Mouse (Mus musculus) naive thymus-derived CD4-positive, alpha-beta T cell, adult 2 months (primary cell): Measurements from ENCODE around the gene Calr.
A peak's percentile ranks its signal among the peaks of the same experiment; 100 is the strongest.
"Not testable (repeated sequence)": the region's sequence is repeated elsewhere in the genome, so short reads cannot be mapped to it uniquely, and the experiment has no call there.

ENCODE experiments used
- DNase-seq: peaks from one replicate; pipeline ENCODE4 v3.0.0-alpha.2; 2011; ENCODE audit warnings: low read depth

The Calr gene

GRCm38 (mm10) chr8:84844397-84845070 lies 2.2 kb downstream of the Calr start:
- peak; percentile 39 for DNase-seq

DNA sequence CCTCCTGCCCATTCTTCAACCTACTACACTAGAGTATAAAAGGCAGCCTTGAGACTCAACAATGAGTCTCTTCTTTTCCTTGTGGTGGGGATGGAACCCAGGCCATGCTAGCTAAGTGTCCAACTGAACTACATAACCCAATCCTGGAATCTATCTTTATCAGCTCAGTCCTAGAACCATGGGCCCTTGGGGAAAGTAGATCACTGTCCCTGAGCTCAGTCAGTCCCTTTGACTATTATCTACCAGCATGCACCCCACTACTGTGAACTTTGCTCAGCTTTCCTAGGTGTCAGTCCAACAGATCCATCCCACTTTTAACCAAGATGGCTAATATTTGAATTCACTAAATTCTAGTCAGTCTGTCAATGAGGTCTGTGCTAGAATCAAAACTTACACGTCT lies 5.2 kb downstream of the Calr start:
- no peak for DNase-seq

GRCm38 (mm10) chr8:84840248-84840999 lies 6.3 kb downstream of the Calr start, which contains the start of gene Rad23a:
Gene Rad23a (minus strand): TSS chr8:84840665.
- peak; percentile 97 for DNase-seq

DNA sequence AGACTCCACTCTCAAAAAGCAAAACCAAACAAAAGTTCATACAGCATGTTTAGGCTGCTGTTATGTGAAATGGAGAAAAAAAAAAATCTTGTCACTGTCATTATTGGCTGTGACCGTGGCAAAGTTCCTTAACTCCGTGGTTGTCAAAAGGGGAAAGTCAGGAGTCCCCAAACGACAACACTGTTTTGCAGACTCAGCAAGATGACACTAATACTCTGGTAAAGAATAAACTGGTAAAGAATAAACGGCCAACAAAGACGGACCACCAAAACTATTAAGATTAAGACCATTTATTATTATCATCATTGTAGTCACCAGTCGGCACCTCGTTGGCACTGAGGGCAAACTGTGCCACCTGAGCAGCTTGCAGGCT lies 6.9 kb downstream of the Calr start:
- DNase-seq: no peak

GRCm38 (mm10) chr8:84839411-84839810 lies 7.3 kb downstream of the Calr start:
- no peak for DNase-seq

GRCm38 (mm10) chr8:84838513-84838912 lies 8.2 kb downstream of the Calr start:
- no peak for DNase-seq

GRCm38 (mm10) chr8:84837912-84838470 lies 8.7 kb downstream of the Calr start:
- DNase-seq: no peak

DNA sequence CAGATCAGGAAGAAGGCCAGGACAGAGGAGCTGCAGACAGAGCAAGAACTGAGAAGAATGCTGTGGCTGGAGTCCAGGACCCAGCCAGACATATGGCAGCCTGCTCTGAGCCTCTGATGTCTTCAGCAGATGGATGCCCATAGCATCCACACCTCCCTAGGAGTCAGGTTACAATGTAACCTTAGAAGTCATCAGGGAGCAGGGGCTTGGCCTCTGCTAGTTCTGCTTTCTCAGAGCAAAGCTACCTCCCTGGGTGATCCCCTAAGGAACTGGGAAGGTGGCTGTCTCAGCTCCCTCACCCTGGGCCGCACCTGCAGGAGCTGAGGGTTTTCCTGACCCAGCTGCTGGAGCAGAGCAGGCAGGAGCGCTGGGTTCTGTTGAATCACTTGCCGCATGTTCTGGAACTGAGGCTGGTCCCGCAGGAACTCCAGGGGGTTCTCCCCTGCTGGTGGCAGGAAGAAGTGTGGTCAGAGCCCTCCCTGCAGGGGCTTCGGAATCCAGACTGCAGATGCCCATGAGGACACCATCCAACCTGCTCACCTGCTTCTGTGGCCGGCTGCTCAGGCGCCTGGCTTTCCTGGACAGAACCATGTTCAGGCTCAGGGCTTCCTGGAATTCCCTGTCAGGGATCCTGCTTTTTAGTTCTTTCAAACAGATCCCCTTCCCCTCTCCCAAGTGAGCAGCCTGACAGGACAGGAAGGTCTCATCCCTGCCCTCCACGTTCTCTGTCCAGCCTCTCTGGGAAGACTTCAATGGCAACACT lies 9.4 kb downstream of the Calr start:
- DNase-seq: no peak

- DNase-seq: no peak
Observed at GRCm38 (mm10) chr8:84834866-84835855, 11.6 kb downstream of the Calr start.

DNA sequence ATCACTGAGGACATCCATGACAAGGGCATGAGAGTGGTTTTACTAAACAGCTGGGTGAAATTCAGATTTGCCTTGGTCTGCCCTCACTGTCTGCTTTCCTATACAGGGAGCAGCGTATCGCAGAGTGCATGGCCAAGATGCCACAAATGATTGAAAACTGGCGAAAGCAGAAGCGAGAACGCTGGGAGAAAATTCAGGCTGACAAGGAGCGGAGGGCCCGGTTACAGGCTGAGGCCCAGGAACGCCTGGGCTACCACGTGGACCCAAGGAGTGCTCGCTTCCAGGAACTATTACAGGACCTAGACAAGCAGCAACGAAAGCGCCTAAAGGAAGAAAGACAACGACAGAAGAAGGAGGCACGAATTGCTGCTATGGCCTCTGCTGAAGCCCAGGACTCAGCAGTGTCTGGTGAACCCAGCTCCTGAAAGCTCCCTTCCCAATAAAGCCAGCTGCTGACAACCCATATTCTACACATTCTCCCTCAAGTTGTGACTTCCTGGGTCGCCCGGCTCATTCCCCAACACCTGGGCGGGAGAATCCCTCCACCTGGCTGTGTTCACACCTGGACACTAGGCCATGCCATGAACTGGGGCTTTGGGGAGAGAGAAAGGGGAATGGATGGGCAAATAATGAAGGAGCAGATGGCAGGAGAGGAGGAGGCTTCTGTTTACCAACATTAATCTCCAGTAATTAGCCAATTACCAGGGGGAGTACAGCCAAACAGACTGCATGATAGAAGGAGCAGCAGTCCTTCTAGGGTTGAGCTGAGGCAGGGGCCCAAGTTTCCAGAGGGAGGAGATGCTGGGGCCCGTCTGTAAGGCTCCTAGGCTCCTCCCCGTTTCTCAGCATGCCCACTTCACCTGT lies 12.5 kb downstream of the Calr start:
- DNase-seq: no peak

GRCm38 (mm10) chr8:84832759-84833742 lies 13.7 kb downstream of the Calr start:
- DNase-seq: no peak

- peak; percentile 89 for DNase-seq
Observed at GRCm38 (mm10) chr8:84832034-84832717, 14.6 kb downstream of the Calr start.

- DNase-seq: peak; percentile 79
Observed at GRCm38 (mm10) chr8:84831490-84831889, 15.2 kb downstream of the Calr start, which contains the start of gene Gadd45gip1. Gene Gadd45gip1 (plus strand): TSS chr8:84831522.

DNA sequence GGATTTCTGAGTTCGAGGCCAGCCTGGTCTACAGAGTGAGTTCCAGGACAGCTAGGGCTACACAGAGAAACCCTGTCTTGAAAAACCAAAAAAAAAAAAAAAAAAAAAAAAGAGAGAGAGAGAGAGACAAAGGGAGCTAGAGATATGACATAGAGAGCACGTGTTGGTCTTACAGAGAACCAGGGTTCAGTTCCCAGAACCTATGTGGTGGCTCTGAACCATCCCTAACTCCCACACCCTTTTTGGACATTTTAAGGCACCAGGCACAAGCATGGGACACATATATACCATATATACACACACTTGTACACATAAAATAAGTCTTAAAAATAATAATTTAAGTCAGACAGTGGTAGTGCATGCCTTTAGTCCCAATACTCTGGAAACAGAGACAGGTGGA lies 20.2 kb downstream of the Calr start:
- DNase-seq: not testable (repeated sequence)

GRCm38 (mm10) chr8:84825636-84826035 lies 21.1 kb downstream of the Calr start:
- DNase-seq: peak; percentile 60

- DNase-seq: peak; percentile 87
Observed at GRCm38 (mm10) chr8:84823653-84824052, 23.1 kb downstream of the Calr start.

GRCm38 (mm10) chr8:84822723-84823122 lies 24.0 kb downstream of the Calr start, which contains the start of gene Dand5:
Gene Dand5 (minus strand): TSS chr8:84822823.
- no peak for DNase-seq

- no peak for DNase-seq
Observed at GRCm38 (mm10) chr8:84816117-84816516, 30.6 kb downstream of the Calr start.
